Mouse (Mus musculus): ENCODE results near the gene Zcrb1. TPM values are rescaled to one million over a fixed set of nuclear protein-coding genes. Genes with fewer than 3 reads are reported as not detected.
"Not testable (repeated sequence)": the region's sequence is repeated elsewhere in the genome, so short reads cannot be mapped to it uniquely, and the experiment has no call there.

Zcrb1 gene
- total RNA-seq, 2 experiments from 2014 or later: 96.7 to 121 TPM

- DNase-seq: no peak
- intact Hi-C loops (cut with DNase I): no loop called here
Observed at GRCm38 (mm10) chr15:93379177-93379576, 19.0 kb downstream of the Zcrb1 start.

- DNase-seq: no peak
- intact Hi-C loops (cut with DNase I): no loop called here
Observed at GRCm38 (mm10) chr15:93375696-93376095, 22.4 kb downstream of the Zcrb1 start.

- DNase-seq; intact Hi-C loops (cut with DNase I): not testable (repeated sequence)
Observed at GRCm38 (mm10) chr15:93372525-93373119, 25.5 kb downstream of the Zcrb1 start.

DNA sequence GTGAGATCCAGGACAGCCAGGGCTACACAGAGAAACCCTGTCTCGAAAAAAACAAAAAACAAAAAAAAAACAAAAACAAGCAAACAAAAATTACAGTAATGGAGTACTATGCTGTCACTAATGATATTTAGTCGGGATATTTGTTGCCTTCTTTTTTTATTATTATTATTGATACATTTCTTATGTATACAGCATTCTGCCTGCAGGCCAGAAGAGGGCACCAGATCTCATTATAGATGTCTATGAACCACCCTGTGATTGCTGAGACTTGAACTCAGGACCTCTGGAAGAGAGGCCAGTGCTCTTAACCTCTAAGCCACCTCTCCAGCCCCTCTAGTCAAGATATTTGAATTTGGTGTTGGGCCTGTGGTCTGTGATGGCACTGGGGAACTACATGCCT is 26.3 kb downstream of the Zcrb1 start:
- DNase-seq: no peak
- intact Hi-C loops (cut with DNase I): no loop called here

DNA sequence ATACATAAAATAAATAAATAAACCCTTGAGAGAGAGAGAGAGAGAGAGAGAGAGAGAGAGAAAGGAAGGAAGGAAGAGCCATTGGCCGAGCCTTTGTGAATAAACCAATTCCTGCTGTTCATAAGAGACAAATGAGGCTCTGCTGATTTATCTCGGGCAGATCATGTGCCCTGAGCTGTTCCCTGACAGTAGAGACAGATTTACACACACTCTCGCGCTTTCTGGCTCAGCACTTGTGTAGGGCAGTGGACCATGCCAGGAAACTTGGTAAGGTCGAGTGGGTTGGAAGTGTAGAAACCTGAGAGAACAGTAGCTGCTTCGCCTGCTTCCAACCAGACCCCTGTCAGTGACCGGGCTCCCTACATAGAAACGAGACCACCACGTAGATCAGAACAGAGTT is 29.6 kb downstream of the Zcrb1 start:
- intact Hi-C loops (cut with DNase I): no loop called here
- no peak for DNase-seq

DNA sequence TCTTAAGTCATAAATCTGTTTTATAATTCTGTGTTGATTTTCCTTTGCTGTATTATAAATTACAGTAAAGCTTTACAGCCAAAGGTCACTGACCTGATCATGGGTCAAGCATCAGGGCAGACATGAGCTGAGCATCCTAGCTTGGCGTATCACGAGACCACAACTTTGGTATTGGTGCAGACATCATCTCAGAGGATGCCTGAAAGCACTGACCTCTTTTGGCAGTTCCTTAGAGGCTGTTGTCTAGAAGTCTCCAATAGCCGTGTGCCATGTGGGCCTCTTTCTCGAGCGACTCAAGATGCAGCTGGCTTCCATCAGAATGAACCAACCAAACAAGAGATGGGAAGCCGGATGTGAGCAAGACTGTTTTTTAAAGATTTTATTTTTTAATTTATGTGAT is 32.6 kb downstream of the Zcrb1 start:
- intact Hi-C loops (cut with DNase I): no loop called here
- DNase-seq: no peak

DNA sequence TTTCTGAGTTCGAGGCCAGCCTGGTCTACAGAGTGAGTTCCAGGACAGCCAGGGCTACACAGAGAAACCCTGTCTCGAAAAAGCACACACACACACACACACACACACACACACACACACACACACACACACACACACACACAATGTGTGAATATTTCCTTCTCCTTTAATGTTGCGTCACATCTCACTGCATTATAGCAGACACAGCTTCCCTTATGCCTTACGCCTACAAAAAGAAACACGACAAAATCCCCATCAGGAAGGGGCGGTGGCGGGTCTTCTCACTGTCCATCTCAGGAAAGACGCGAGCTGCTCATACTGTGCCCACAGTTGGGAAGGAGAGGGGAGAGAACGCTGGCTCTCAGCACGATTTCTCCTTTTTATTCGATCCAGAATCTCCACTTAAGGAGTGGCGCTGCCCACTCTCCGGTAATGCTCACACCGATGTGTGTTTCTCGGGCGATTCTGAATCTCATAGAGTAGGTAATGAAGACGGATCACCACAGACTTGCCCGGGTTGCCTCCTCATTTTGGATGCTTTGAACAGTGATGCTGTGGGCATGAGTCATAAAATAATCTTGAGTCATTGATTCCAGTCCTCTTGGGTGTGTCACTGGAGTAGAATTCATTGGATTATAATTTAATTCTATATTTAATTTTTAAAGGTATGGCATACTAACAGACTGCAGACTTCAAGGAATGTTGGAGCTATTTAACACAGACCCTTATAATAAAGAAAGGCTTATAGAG is 39.6 kb downstream of the Zcrb1 start:
- intact Hi-C loops (cut with DNase I): no loop called here
- no peak for DNase-seq

DNA sequence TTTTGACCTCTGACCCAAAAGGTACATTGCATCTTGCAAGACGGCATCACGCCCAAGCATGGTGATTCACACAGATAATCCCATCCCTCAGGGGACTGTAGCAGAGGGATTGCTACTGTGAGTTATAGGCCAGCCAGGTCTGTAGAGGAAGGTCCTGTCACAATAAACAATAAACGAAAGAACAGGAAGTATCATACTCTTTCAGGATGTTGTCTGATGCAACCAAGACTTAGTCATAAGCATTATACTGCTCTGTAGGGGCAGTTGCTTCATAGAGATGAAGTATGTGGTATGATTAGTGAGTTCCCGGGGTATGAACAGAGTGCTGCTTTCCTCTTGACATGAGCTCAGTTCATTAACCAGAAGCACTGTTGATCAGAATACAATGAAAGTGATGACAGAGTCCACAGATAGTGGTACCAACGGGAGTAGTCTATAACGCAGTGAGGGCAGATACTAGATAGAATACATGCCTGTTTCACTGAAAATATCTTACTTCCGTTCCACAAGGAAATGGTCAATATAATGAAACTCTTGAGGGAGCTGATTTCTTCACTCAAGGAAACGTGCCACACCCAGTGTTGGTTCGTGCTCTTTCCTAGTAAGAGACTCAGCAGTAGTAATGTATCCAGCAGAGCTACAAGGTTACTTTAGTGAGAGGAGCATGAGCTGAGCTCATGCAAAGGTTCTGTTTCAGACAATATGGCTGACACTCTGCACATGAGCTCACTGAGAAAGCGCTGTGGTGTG is 57.3 kb downstream of the Zcrb1 start:
- DNase-seq: no peak
- intact Hi-C loops (cut with DNase I): no loop called here

GRCm38 (mm10) chr15:93336925-93337761 is 61.0 kb downstream of the Zcrb1 start, which contains the start of gene Yaf2:
Gene Yaf2 (minus strand): TSS chr15:93336935.
- peak; percentile 71 to 78 for DNase-seq
- intact Hi-C loops (cut with DNase I): loop anchor here (5.0 kb wide), 2 partner anchors 60 kb away; partner anchors contain the start of genes Gxylt1, Pphln1 and Zcrb1

- no peak for DNase-seq
- intact Hi-C loops (cut with DNase I): loop anchor here (5.0 kb wide), 2 partner anchors 59 to 61 kb away; partner anchors contain the start of genes Gxylt1, Pphln1 and Zcrb1
Observed at GRCm38 (mm10) chr15:93336658-93336924, 61.5 kb downstream of the Zcrb1 start.

Other genes with a start within 250 kb of the Zcrb1 start
- gene Gxylt1, start 123.2 kb downstream of the Zcrb1 start, total RNA-seq (2021): 1 to 10 TPM; 4.9 to 6.0 TPM
- 10 to 100 TPM; 14.6 to 16.3 TPM for gene Yaf2, start 61.4 kb downstream of the Zcrb1 start, total RNA-seq (2021)
- gene Pphln1, start within 50 bp of the Zcrb1 start, total RNA-seq (2021): 10 to 100 TPM; 13.4 to 14.1 TPM
- gene Prickle1, start 197.6 kb upstream of the Zcrb1 start, total RNA-seq (2021): 1 to 10 TPM; 3.1 to 4.1 TPM